In the genomic region with DNA sequence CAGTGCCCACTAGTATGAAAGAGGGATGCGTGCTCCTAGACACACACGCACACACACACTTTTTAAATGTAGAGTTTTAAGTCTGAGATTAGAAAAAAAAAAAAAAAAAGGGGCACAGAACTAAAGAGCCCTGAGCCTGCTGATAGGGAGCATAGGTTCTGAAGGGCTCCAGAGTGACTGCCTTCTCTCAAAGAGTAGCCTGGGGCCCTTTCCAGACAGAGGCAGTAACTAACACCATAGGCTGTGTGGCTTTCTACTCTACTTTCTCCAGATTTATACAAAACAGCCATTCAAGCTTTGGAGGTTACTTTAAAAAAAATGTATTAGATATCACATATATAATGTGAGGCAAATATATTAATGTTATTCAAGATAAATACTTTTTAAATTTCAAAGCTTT, we compare ENCODE assay signal across 21 mouse cellular contexts. TPM values are rescaled to one million over a fixed set of nuclear protein-coding genes. Genes with fewer than 3 reads are reported as not detected.
A peak's percentile ranks its signal among the peaks of the same experiment; 100 is the strongest.
DNase-seq lines count a peak whose midpoint lies in the region; ATAC-seq lines count a peak whose summit lies in the region.
"Had no signal": no experiment of that assay in that cellular context is flagged by ENCODE, and none has a peak within 500 bp of the region (broad histone marks: within the 10 kb centered on the region; RNA-seq: fewer than 3 reads in every experiment).

No protein-coding gene starts in this region.

- DNase-seq in hindbrain, embryonic 14.5 days (ENCODE audit: low spot score), result no peak
- DNase-seq in right cerebral cortex, adult 2 months (ENCODE audit: low spot score in 2 of 2), result no peak
- DNase-seq: adrenal gland, adult 2 months; adrenal gland, postnatal 25 days; cerebellum, adult 18-20 months; cerebellum, adult 9-11 months; cerebellum, postnatal 36 days; heart, adult 18-20 months; heart, postnatal 10 days; heart, postnatal 4 days had no signal

- H3K4me2 ChIP-seq in hindbrain, embryonic 12.5 days (replicated peaks), result no peak overlapping the region
- no peak overlapping the region for H3K4me2 ChIP-seq in hindbrain, embryonic 14.5 days (replicated peaks)
- no peak overlapping the region for H3K4me2 ChIP-seq in midbrain, embryonic 13.5 days (replicated peaks)
- H3K4me2 ChIP-seq: embryonic facial prominence, embryonic 13.5 days; forebrain, embryonic 12.5 days; hindbrain, embryonic 15.5 days had no signal

- H3K27ac ChIP-seq in hindbrain, embryonic 12.5 days, result peak overlapping the region; percentile 68; the same call in 1 of the 2 replicates
- no peak overlapping the region for H3K27ac ChIP-seq in hindbrain, embryonic 14.5 days
- peak overlapping the region; percentile 61 for H3K27ac ChIP-seq in macrophage
- no peak overlapping the region for H3K27ac ChIP-seq in midbrain, embryonic 13.5 days

- WGBS in hindbrain, embryonic 12.5 days, result 85% methylated on average over 2 of the region's 2 CpGs
- WGBS in hindbrain, embryonic 14.5 days, result 94% methylated on average over 2 of the region's 2 CpGs
- 90% methylated on average over 2 of the region's 2 CpGs for WGBS in macrophage (ENCODE audit: missing documents)
- WGBS in midbrain, embryonic 13.5 days, result 96% methylated on average over 2 of the region's 2 CpGs

- no peaks in the 10 kb centered on the region for H3K27me3 ChIP-seq in hindbrain, embryonic 12.5 days
- H3K27me3 ChIP-seq in hindbrain, embryonic 14.5 days (ENCODE audit: control insufficient read depth, insufficient read depth, low read length), result no peaks in the 10 kb centered on the region
- H3K27me3 ChIP-seq in megakaryocyte, embryonic 14.5 days (replicated peaks), result no peaks in the 10 kb centered on the region
- H3K27me3 ChIP-seq in midbrain, embryonic 13.5 days, result no peaks in the 10 kb centered on the region
- H3K27me3 ChIP-seq: CH12.LX; embryonic facial prominence, embryonic 13.5 days; forebrain, embryonic 12.5 days; hindbrain, embryonic 15.5 days; Patski had no signal

- H3K9ac ChIP-seq in hindbrain, embryonic 12.5 days, result no peak overlapping the region
- no peak overlapping the region for H3K9ac ChIP-seq in hindbrain, embryonic 14.5 days
- no peak overlapping the region for H3K9ac ChIP-seq in midbrain, embryonic 13.5 days (replicated peaks)
- H3K9ac ChIP-seq: embryonic facial prominence, embryonic 13.5 days; forebrain, embryonic 12.5 days; hindbrain, embryonic 15.5 days had no signal

- H3K79me2 ChIP-seq in macrophage (ENCODE audit: inconsistent target), result peaks cover 48% of the 10 kb centered on the region

- H3K4me1 ChIP-seq in hindbrain, embryonic 12.5 days, result peaks cover 9% of the 10 kb centered on the region
- H3K4me1 ChIP-seq in hindbrain, embryonic 14.5 days (replicated peaks; ENCODE audit: control insufficient read depth, insufficient read depth, low read length), result peaks cover 5% of the 10 kb centered on the region
- peaks cover 78% of the 10 kb centered on the region for H3K4me1 ChIP-seq in megakaryocyte, embryonic 14.5 days
- peaks cover 38% of the 10 kb centered on the region for H3K4me1 ChIP-seq in midbrain, embryonic 13.5 days (replicated peaks)

- no peaks in the 10 kb centered on the region for H3K9me3 ChIP-seq in hindbrain, embryonic 12.5 days (replicated peaks)
- no peaks in the 10 kb centered on the region for H3K9me3 ChIP-seq in hindbrain, embryonic 14.5 days (ENCODE audit: control insufficient read depth, low read length)
- peaks cover 27% of the 10 kb centered on the region for H3K9me3 ChIP-seq in megakaryocyte, embryonic 14.5 days
- no peaks in the 10 kb centered on the region for H3K9me3 ChIP-seq in midbrain, embryonic 13.5 days
- H3K9me3 ChIP-seq: embryonic facial prominence, embryonic 13.5 days; heart, embryonic 10.5 days; hindbrain, embryonic 15.5 days had no signal

- no peak for ATAC-seq in hindbrain, embryonic 12.5 days (ENCODE audit: low FRiP score)
- ATAC-seq in hindbrain, embryonic 14.5 days (ENCODE audit: low FRiP score), result no peak
- ATAC-seq in megakaryocyte, adult 5-6 weeks (ENCODE audit: poor library complexity, severe bottlenecking), result no peak
- peak; percentile 55 for ATAC-seq in midbrain, embryonic 13.5 days
- ATAC-seq: Patski had no signal

- H3K4me3 ChIP-seq in hindbrain, embryonic 12.5 days, result no peak overlapping the region
- H3K4me3 ChIP-seq in hindbrain, embryonic 14.5 days (replicated peaks; ENCODE audit: low read length), result no peak overlapping the region
- peak overlapping the region; percentile 78 for H3K4me3 ChIP-seq in megakaryocyte, embryonic 14.5 days (replicated peaks)
- no peak overlapping the region for H3K4me3 ChIP-seq in macrophage (ENCODE audit: inconsistent target)
- H3K4me3 ChIP-seq in midbrain, embryonic 13.5 days (replicated peaks), result no peak overlapping the region
- H3K4me3 ChIP-seq: embryonic facial prominence, embryonic 13.5 days; forebrain, embryonic 12.5 days; heart, embryonic 10.5 days; hindbrain, embryonic 15.5 days had no signal

- H3K36me3 ChIP-seq in hindbrain, embryonic 12.5 days, result 0 out of 2 replicates have a peak, but pooled peaks cover 13% of the 10 kb centered on the region
- peaks cover 10% of the 10 kb centered on the region; the same call in 1 of the 2 replicates for H3K36me3 ChIP-seq in hindbrain, embryonic 14.5 days (replicated peaks; ENCODE audit: control insufficient read depth, insufficient read depth)
- H3K36me3 ChIP-seq in megakaryocyte, embryonic 14.5 days (replicated peaks; ENCODE audit: low read length), result peaks cover 56% of the 10 kb centered on the region
- H3K36me3 ChIP-seq in macrophage (ENCODE audit: inconsistent target), result no peaks in the 10 kb centered on the region
- peaks cover 19% of the 10 kb centered on the region for H3K36me3 ChIP-seq in midbrain, embryonic 13.5 days

RNA-seq across cellular contexts. Expression of a gene that starts 8.9 kb away (rescaled TPM):
- 104 and 114 TPM in 2 replicates for polyA plus RNA-seq in hindbrain, embryonic 12.5 days (2016; fragmentation: Nextera tagmentation; extraction: Ambion mirVana)
- polyA plus RNA-seq in hindbrain, embryonic 14.5 days (2014; fragmentation: Nextera tagmentation; extraction: Ambion mirVana), result 197 and 225 TPM in 2 replicates
- polyA plus RNA-seq in megakaryocyte, embryonic 14.5 days (2012; ENCODE audit: insufficient read depth, low replicate concordance), result 13.0 and 18.4 TPM in 2 replicates
- total RNA-seq in megakaryocyte, adult 5-6 weeks (2015), result 13.9 and 15.1 TPM in 2 replicates
- total RNA-seq in megakaryocyte, adult 5-6 weeks (2017), result 10.2 and 11.5 TPM in 2 replicates
- 10 to 100 TPM in 6 of 26 experiments, 1 to 10 TPM in 19, under 1 TPM in 1; 0.73 to 18.3 (median 5.8) TPM for total RNA-seq in macrophage (2018; cell fraction: chromatin; rRNA removed)
- 10 to 100 TPM in 24 of 26 experiments, 1 to 10 TPM in 2; 9.7 to 27.2 (median 14.5) TPM for total RNA-seq in macrophage (2018; cell fraction: cytosol; rRNA removed)
- total RNA-seq in macrophage (2018; cell fraction: nucleus; rRNA removed), result 10 to 100 TPM in 11 of 26 experiments, 1 to 10 TPM in 15; 4.5 to 20.9 (median 9.1) TPM
- 16.0 to 28.2 TPM (median 27.1 TPM) in 3 replicates for polyA plus RNA-seq in macrophage (2018)
- polyA plus RNA-seq in midbrain, embryonic 13.5 days (2015; fragmentation: Nextera tagmentation; extraction: Ambion mirVana), result 144 and 155 TPM in 2 replicates

Comparison
In these comparisons a context has a peak if more than half of its experiments do, and no peak if none do; other contexts are left out.
1. H3K27ac ChIP-seq: peak in hindbrain, embryonic 12.5 days (single experiment) and macrophage (single experiment); none in hindbrain, embryonic 14.5 days (single experiment) and midbrain, embryonic 13.5 days (single experiment).